Mouse (Mus musculus) testis, adult 2 months (tissue): ENCODE results near the gene Maml2.

Experiments
- CTCF ChIP-seq: fragments of 200-500 bp; IDR thresholded peaks from 2 replicates; pipeline ENCODE4 v1.5.1; 2012; ENCODE audit warnings: low read depth, mild to moderate bottlenecking, inconsistent platforms, low read length, moderate library complexity; ENCODE audit not compliant: control insufficient read depth, insufficient read depth, insufficient replicate concordance
- POLR2A ChIP-seq: fragments of 200-500 bp; IDR thresholded peaks from 2 replicates; pipeline ENCODE4 v1.6.1; 2012; ENCODE audit warnings: low read depth, mild to moderate bottlenecking, inconsistent platforms, low read length, moderate library complexity; ENCODE audit not compliant: control insufficient read depth

DNA sequence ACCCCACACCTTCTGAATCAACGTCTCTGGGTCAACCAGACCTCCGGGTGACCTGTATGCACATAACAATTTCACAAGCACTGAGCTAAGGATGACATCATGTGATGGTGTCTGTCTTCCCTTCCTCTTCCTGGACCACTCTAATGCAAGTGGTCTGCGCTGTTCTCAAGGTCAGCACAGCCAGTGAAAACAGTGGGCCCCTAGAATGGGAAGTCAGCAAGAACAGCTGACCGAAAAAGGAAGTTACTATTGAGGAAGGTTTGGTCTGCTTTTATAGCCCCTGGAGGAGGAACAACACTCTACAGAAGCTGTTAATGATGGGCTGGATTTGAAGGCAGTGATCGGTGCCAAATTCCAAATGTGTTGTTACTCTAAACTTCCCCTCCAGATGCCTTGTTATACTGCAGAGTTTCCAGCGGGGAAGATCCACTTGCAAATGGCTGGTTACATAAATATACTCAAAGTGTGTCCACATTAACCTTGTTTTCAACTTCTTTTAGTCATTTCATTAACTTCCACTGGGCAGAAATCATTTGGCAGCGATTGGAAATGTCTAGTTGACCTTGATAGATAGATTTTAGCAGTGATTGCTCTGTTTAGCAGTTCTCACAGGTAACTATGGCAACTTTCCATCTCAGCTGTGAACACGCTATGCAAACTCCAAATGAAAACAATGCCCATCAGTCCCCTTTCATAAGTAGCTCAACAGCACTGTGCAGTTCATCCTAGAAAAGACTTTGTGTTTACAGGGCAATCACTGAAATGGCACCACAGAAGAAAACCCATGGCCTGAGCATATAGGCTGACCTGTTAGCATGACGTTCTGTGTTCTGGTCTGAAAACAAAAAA is 289.6 kb downstream of the Maml2 start:
- TF ChIP-seq POLR2A = no peak
- no peak for TF ChIP-seq CTCF
